Mouse (Mus musculus): ENCODE data around the gene Tmem135.

GRCm38 (mm10) chr7:89308238-89308637, 95.8 kb downstream of the Tmem135 start:
- TF ChIP-seq POLR2A (IDR thresholded peaks at IDR 0.05; ENCODE audit: low read depth, low read length): no peak
- no peak for TF ChIP-seq CTCF (IDR thresholded peaks at IDR 0.05; ENCODE audit: extremely low read depth, insufficient read depth, insufficient read length, insufficient replicate concordance)

Data from spleen, adult 2 months (tissue).